9 mouse cellular contexts compared by ENCODE assay signal in genomic region chr4:70311530-70311929, GRCm38 (mm10).
DNase-seq lines count a peak whose midpoint lies in the region; ATAC-seq and TF ChIP-seq lines count a peak whose summit lies in the region.
"Had no signal": no experiment of that assay in that cellular context is flagged by ENCODE, and none has a peak within 500 bp of the region (broad histone marks: within the 10 kb centered on the region; RNA-seq: fewer than 3 reads in every experiment).

No protein-coding gene starts in this region.

- H3K36me3 ChIP-seq in embryonic facial prominence, embryonic 13.5 days: peaks cover 27% of the 10 kb centered on the region
- H3K36me3 ChIP-seq in embryonic facial prominence, embryonic 10.5 days (replicated peaks): peaks cover 56% of the 10 kb centered on the region
- H3K36me3 ChIP-seq in forebrain, postnatal 0 days (ENCODE audit: insufficient read depth): peaks cover 10% of the 10 kb centered on the region
- peaks cover 17% of the 10 kb centered on the region for H3K36me3 ChIP-seq in kidney, embryonic 14.5 days (ENCODE audit: control insufficient read depth, insufficient read depth, low read length)

- no peak overlapping the region for H3K4me3 ChIP-seq in embryonic facial prominence, embryonic 13.5 days
- no peak overlapping the region for H3K4me3 ChIP-seq in embryonic facial prominence, embryonic 10.5 days
- H3K4me3 ChIP-seq in forebrain, postnatal 0 days (ENCODE audit: low read depth, low read length): no peak overlapping the region
- no peak overlapping the region for H3K4me3 ChIP-seq in kidney, embryonic 14.5 days (ENCODE audit: low read length)
- H3K4me3 ChIP-seq: megakaryocyte, embryonic 14.5 days had no signal

- no peak for TF ChIP-seq CTCF in Patski (IDR thresholded peaks at IDR 0.05)
- TF ChIP-seq CTCF in forebrain, postnatal 0 days (IDR thresholded peaks at IDR 0.05; ENCODE audit: low read depth): no peak

- in situ Hi-C loops in Patski (cut with MboI; ENCODE audit: low pct_unique_long_range_greater_than_20kb): loop anchor here (25.0 kb wide), 1 partner anchor 1124 kb away; no protein-coding TSS in a partner anchor

- 0 out of 2 replicates have a peak, but pooled peaks cover 3% of the 10 kb centered on the region for H3K4me1 ChIP-seq in embryonic facial prominence, embryonic 13.5 days
- peaks cover 5% of the 10 kb centered on the region; the same call in 1 of the 2 replicates for H3K4me1 ChIP-seq in embryonic facial prominence, embryonic 10.5 days
- H3K4me1 ChIP-seq in forebrain, postnatal 0 days (ENCODE audit: insufficient read depth): no peaks in the 10 kb centered on the region
- no peaks in the 10 kb centered on the region for H3K4me1 ChIP-seq in kidney, embryonic 14.5 days (ENCODE audit: control insufficient read depth, insufficient read depth, low read length)

- POLR2A ChIA-PET in Patski (lab: Charles Lee): no interaction called here

- 82% methylated on average over 5 of the region's 5 CpGs for WGBS in embryonic facial prominence, embryonic 13.5 days
- WGBS in embryonic facial prominence, embryonic 10.5 days: 84% methylated on average over 5 of the region's 5 CpGs
- WGBS in forebrain, postnatal 0 days: 39% methylated on average over 5 of the region's 5 CpGs
- WGBS in kidney, embryonic 14.5 days: 88% methylated on average over 5 of the region's 5 CpGs

- H3K27me3 ChIP-seq in embryonic facial prominence, embryonic 13.5 days: no peaks in the 10 kb centered on the region
- no peaks in the 10 kb centered on the region for H3K27me3 ChIP-seq in embryonic facial prominence, embryonic 10.5 days (replicated peaks; ENCODE audit: low read depth, poor library complexity, severe bottlenecking)
- no peaks in the 10 kb centered on the region for H3K27me3 ChIP-seq in Patski
- no peaks in the 10 kb centered on the region for H3K27me3 ChIP-seq in forebrain, postnatal 0 days (ENCODE audit: insufficient read depth, low read length)
- no peaks in the 10 kb centered on the region for H3K27me3 ChIP-seq in kidney, embryonic 14.5 days (ENCODE audit: control insufficient read depth, insufficient read depth, low read length)
- H3K27me3 ChIP-seq: megakaryocyte, embryonic 14.5 days had no signal

- no peak overlapping the region for H3K9ac ChIP-seq in embryonic facial prominence, embryonic 13.5 days
- H3K9ac ChIP-seq in forebrain, postnatal 0 days: no peak overlapping the region
- no peak overlapping the region for H3K9ac ChIP-seq in kidney, embryonic 14.5 days (ENCODE audit: low read depth, low read length)

- H3K9me3 ChIP-seq in embryonic facial prominence, embryonic 13.5 days: no peaks in the 10 kb centered on the region
- H3K9me3 ChIP-seq in embryonic facial prominence, embryonic 10.5 days: no peaks in the 10 kb centered on the region
- H3K9me3 ChIP-seq in forebrain, postnatal 0 days (ENCODE audit: low read length): no peaks in the 10 kb centered on the region
- no peaks in the 10 kb centered on the region for H3K9me3 ChIP-seq in kidney, embryonic 14.5 days (ENCODE audit: control insufficient read depth, low read length)
- H3K9me3 ChIP-seq: megakaryocyte, embryonic 14.5 days had no signal

- CTCF ChIA-PET in Patski (lab: Charles Lee): interaction anchor here (1.0 to 3.4 kb wide), 3 partner anchors 10 to 46 kb away, joined by 3 to 12 read pairs (median 6); no protein-coding TSS in a partner anchor

- no peak overlapping the region for H3K4me2 ChIP-seq in embryonic facial prominence, embryonic 13.5 days
- no peak overlapping the region for H3K4me2 ChIP-seq in forebrain, postnatal 0 days (ENCODE audit: low read depth)
- H3K4me2 ChIP-seq in kidney, embryonic 14.5 days (replicated peaks; ENCODE audit: low read depth, low read length): no peak overlapping the region

- H3K27ac ChIP-seq in embryonic facial prominence, embryonic 13.5 days: no peak overlapping the region
- no peak overlapping the region for H3K27ac ChIP-seq in embryonic facial prominence, embryonic 10.5 days (replicated peaks)
- H3K27ac ChIP-seq in forebrain, postnatal 0 days (ENCODE audit: low read depth, low read length): no peak overlapping the region
- H3K27ac ChIP-seq in kidney, embryonic 14.5 days (ENCODE audit: low read depth, low read length): no peak overlapping the region

- DNase-seq in embryonic facial prominence, embryonic 10.5 days (ENCODE audit: low spot score): no peak
- peak; percentile 85 for DNase-seq in Patski (ENCODE audit: low read depth, low spot score)
- DNase-seq in forebrain, postnatal 0 days: peak; percentile 35
- DNase-seq in left cerebral cortex, adult 11 months (ENCODE audit: low spot score): peak; percentile 53
- DNase-seq in right cerebral cortex, postnatal 14 days: peak; percentile 53
- no peak for DNase-seq in kidney, adult 9 months

- ATAC-seq in embryonic facial prominence, embryonic 13.5 days (ENCODE audit: insufficient number of reproducible peaks, insufficient read depth, low FRiP score, low TSS enrichment, low read depth): peak; percentile 20; the same call in 1 of the 2 replicates
- ATAC-seq in Patski: peak; percentile 98
- ATAC-seq in forebrain, postnatal 0 days: peak; percentile 90
- no peak for ATAC-seq in kidney, embryonic 14.5 days (ENCODE audit: low FRiP score, low TSS enrichment)

Comparison
In these comparisons a context has a peak if more than half of its experiments do, and no peak if none do; other contexts are left out.
1. DNase-seq: peak in Patski (single experiment), forebrain, postnatal 0 days (single experiment), left cerebral cortex, adult 11 months (single experiment) and right cerebral cortex, postnatal 14 days (single experiment); none in embryonic facial prominence, embryonic 10.5 days (single experiment) and kidney, adult 9 months (single experiment).